Mouse (Mus musculus) WW6 (cell line): ENCODE measurements at regions not wholly inside any gene's neighbourhood (a gene's known extent, or its start where the extent isn't known, plus 50 kb on each side); places are given as distances from the start of the nearest gene placed in this dataset.

Experiments used
- DNase-seq: peaks from one replicate; pipeline ENCODE4 v3.0.0-alpha.2; 2013; ENCODE audit warnings: low read depth, low spot score

DNA sequence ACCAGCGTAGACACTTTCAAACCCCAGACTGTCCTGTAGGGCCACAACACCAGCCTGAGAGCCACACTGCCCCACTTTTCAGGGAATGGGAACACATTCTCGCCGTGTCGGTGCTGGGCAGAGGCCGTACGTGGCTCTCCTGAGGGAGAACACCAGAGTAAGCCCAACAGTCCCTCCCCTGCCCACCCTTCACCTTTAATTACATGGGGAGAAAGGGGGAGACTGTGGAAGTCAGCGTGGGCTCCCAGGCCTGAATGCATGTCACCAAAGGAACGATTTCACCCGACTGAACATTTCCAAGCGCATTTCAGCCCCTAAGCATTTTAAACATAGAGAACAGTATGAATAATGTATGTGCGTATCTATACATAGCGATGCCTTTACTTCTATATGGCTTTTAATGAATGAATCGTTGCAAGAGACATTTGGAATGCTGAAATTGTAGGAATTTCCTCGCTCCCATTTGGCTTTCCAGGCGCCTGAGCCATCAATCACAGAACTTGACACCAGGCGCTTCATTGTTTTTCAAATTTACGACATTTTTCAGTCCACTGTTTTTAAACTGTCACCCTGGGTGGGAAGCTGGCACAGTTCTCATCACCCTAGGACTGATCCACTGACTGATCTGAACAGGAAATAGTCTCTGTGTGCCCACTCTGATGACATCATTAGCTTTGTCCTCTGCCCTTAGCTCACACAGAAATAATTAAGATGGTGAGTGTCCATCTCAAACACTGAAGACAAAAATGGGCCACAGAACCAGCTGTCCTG is 152.3 kb downstream of the Atp23 start:
- DNase-seq = no peak

DNA sequence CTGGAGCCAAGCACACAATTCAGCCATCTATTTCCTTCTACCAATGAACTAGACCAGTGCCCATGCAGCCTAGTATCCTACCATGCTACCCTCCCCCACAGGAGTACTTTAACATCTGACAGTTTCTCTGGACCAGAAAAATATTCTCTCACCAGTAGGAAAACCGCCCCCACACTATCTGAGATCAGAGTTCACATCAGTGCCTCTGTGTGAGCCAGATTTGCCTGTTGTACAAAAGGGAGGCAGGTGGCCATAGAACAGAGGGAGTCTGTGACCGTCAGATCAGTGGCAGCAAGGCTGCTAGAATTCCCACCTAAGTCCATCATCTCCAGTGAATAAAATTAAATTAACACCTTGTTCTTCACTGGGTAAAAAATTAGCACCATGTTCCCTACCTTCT is 166.5 kb downstream of the Atp23 start:
- DNase-seq = no peak

DNA sequence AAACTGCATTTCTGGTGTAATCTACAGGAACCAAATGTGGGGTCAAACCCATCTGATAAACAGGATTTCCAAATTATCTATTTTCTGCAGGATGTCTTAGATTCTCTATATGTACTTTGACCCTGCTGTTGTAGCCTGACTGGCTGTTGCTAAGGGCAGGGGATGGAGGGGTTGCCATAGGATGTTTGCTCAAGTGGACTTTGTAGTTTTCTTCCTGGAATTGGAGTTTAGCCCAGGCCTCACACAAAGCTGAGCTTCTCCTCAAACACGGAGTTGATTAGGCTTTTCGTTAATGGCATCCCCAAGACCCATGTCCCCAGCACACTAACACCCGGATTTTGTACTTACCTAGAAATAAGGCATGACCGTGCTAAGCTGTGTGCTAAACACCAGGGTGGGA is 173.3 kb downstream of the Atp23 start:
- no peak for DNase-seq

DNA sequence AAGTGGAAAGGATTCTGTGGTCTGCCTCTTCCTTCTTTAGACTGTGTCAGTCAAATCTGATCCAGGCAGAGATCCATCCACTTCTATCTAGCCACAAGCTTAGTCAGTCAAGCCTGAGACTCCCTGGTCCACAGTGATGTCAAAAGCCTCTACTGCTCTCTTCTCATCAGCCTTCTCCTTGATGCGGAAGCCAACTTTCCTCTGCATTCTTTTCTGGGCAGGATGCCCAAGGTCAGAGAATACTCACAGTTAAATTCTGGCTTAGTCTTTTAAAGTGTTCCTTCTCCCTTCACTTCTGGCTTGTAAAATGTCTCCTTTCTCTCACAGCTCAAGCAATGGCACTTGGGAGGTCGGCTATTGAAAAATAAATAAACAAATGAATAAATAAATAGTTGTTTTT is 183.2 kb downstream of the Atp23 start:
- DNase-seq = no peak

DNA sequence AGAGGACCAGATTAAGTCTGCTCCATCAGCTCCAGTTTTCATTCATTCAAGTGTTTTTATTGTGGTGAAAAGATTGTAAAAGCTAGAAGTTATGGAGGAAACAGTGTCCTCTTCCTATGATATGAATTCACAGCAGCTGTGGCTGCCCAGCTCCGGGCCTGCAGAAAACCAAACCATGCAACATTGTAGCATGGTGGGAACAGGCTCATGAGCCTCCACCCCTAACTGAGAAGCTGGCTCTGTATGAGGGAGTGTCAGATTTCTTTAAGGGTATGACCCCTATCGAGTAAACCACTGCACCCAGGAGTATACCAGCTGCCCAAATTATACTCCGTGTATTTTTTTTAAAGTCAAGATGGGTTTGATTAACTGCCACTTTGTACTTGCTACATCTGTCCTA is 189.4 kb downstream of the Atp23 start:
- DNase-seq = no peak

DNA sequence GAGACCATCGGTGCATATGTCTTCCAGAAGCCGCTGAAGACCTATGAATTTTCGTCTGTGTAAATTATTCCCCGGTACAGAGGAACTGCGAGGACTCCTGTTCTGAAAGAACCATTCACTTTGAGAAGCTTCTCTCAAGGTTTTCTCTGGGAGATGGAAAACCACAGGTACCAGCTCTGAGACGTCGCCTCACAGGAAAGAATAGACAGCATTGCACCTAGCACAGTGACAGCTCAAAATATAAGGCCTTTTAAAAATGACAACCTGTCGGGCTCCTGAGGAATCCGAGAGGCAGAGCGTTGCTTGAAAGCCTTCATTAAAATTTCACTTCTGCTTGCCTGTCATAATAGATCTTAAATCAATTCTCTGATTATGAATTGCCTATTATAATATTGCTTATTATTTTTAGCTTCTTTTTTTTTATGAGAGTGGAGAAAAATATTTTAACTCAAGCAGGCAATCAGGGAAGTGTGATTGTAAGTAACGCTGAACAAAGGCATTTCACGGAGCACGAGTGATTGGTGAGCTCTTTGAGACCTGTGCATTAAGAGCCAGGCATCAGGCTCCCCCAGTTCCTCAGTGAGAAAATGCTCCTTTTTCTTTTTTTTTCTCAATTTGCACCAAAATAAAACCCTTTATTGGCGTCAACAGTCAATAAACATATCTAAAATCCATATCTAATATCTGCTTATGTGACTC is 191.8 kb downstream of the Atp23 start:
- DNase-seq = no peak

DNA sequence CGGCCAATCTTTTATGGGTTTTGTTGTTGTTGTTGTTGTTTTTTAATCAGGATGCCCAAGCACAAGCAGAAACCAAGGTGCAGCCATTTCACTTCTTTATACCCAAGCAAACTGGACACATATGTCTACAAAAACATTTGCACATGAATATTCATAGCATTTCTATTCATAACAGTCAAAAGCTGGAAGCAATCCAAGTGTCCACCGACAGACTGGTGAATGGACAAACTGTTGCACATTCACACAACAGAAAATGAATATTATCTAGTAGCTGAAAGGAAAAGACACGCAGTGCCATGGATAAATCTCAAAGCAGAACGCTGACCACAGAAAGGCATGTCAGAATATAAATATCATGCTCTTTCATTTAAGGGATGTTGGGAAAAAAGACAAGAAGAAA is 192.4 kb downstream of the Atp23 start:
- no peak for DNase-seq

DNA sequence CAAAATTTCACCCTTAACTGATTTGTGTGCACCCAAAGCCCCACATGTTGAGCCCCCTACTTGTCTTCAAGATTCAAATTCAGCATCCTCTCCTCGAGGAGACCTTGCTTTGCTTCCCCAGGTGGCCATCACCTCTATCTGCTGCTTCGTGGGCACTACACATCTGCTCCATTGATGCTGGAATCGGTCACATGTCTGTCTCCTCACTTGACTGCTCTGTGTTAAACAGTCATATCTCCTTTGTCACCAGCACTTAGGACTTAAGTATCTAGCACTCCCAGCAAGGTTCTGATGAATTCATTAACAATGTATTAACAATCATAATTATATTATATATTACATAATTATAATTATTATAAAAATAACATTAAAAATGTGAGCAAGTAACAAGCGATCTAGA is 192.9 kb downstream of the Atp23 start:
- no peak for DNase-seq

DNA sequence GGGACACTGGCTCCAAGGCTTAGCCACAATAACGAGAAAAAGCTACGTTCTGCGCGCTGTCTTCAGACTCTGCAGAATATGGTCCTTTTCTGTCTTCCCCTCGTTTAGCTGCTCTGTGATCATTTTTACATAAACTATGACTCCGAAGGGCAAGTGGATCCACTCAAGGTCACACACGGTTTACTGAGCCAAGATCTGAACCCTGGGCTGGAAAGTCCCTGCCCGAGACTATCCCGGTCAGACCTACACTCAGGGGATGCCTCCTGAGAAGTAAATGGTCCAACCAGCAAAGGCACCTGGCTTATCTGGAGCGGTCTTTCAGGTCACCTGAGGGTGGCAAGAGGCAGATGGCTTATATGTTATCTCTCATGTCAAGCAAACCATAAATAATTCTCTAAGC is 204.1 kb downstream of the Atp23 start:
- no peak for DNase-seq

DNA sequence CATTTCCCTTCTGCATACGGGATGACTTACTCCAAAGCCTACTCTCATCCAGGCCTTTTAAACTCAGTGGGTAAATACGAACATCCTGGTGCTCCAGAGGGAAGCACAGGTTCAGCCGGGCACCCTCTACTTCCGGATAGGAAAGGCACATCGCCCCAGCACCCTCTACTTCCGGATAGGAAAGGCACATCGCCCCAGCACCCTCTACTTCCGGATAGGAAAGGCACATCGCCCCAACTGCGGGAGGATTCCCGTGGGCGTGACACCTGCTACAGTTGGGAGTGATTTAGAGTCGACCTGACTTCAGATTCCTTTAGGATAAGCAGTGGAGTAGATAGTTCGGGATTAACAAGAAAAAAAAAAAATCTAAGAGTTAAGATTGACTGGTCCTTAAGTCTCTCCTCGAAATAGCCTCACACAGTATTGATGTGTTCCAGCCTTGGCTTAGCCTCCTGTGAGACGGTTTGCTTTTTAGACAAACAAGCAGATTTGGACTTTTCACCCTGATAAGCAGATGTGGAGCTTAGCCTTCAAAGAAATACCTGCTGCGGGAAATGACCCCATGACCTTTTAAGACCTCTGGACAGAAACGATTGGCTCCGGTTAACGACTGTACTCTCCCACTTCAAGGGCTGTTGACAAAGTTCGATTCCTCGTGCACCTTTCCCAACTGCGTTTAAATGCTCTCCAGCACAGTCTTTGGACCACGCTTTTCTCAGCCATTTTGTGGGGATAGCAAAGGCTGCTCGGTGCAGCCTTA is 210.1 kb downstream of the Atp23 start:
- DNase-seq = no peak

DNA sequence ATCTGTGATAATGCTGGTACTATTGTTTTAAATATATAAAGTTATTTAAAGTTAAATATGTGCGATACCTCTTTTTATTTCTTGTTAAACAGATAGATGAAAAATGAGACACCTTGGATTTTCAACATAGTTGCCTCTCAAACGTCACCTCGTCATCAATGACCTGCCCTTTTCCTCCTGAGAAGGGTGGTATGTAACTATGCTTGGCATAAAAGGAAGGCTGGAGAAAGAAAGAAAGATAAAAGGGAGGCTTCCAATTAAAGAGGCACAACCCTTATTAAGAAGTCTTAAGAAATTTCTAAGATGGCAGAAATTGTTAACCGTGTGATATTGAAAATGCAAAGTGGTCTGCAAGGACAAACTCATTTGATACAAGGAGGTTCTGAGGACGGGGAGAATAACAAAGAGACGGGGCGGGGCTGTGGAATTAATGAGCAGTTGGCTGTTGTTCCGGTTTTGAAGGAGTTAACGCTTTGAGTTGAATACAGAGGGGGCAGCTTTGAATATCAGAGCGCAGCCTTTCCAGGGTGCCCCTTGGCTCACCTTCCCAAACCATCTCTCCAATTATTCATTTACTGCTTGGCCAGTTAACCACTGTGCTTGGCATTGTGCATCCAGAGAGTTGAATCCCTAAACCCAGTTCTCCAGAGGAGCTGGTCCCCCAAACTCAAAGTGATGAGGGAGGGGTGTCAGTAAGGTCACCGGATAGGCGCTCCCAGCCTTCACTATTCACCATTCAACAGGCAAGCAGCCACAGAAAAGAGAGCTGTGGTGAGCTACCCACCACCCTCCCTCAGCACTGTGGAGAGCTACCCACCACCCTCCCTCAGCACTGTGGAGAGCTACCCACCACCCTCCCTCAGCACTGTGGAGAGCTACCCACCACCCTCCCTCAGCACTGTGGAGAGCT is 220.6 kb downstream of the Atp23 start:
- DNase-seq = no peak

DNA sequence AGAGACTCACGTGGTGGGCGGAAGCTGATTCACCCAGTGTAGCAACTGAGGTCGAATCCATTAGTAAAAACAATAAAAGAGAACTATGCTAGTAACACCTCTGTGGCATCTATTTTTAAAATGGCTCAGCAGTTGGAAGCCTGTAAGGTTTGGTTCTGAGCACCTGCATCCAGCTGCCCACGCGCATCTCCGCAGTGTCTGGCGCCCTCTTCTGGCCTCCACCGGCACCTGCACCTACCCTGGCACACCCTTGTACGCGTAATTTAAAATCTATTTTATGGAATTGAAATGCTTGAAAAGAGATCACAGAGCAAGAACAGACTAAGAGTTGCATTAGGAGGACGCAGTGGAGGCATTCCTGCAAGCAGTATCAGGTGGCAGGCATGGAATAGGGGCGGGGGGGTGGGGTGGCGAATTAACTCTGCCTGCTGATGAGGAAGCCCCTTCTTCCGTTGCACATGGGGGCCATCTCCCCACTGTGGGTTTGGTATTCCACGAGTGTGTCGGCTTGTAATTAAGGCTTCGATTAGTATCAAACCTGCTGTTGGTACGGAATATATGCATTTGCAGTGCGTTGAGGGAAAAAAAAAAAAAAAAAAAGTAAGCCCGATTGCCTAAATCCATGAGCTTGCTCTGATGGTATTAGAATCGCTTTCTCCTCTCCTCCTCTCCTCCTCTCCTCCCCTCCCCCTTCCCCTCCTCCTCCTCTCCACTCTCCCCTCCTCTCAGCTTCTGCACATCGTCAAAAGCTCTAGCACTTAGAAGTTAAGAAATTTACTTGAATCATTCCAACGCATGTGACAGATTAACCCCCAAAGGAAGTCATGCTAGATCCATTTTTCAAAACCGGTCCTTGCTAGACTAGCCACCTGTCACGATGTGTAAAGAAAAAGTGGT is 221.7 kb downstream of the Atp23 start:
- no peak for DNase-seq

DNA sequence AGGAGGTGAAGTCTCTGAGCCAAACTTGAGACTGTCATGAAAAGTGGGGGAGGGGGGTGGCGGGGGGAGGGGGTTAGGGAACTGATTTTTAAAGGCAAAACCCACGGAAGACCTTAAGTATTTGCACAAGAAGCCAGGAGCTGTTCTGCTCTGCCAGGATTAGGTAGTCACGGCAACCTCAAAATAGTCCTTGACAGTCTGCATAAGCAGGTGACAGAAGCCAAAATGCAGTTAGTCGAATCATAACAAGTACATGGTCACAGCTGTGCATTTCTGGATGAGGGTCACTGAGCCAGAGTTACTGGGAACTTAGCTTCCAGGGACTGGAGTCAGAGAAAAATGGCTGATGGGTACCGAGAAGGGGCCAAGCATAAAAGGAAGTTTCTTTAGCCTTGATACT is 227.7 kb downstream of the Atp23 start:
- DNase-seq = no peak

DNA sequence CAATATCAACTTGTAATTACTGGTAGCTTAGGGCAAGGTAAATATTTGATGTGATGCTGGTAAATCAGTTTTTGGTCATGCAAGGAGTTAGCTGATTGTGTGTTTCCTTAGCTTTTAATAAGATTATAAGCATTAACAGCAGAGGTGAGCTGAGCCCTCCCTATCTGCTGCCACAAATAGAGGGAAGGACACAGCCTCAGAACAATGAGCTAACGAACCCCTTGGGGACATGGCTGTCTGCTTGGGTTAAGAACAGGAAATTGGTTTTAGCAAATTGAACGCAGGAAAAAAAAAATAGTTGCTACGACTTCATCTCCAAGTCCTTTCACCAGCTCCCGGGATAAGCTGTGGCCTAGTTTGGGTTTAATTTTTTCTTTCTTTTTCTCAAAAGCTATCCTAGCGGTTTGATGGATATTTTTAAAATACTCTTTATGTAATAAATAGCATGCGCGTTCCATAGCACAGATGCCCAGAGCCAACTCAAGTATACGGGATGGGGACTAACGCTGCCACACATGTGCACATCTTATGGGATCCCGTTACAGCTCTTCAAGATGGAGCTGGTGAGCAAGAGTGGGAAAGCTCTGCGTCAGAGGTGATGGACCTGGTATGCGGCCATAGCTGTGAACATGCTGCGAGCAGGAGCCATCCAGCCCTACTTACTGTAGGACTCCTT is 236.6 kb downstream of the Atp23 start:
- DNase-seq = no peak

DNA sequence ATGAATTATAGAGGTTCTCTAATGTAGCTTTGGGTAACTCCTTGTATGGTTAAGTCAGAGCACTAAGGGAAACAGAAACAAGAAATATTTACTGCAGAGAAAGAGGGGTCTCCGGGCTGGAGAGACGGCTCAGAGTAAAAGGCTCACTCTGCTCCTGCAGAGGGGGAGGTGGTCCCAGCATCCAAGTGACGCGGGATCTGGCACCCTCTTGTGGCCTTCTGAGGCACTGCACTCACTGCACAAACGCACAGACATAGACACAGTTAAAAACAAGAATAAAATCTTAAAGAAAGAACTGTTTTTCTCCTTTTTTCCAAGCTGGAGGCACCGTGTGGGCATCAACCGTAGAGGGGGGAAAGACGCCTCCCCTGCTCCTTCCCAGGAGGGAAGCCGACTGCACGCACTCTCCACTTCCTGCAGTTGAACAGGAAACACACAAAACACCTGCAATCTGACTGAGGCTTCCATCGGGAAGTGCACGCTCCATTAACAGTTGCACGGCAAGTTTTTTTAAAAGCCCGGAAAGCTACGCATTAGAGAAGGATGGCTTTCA is 237.6 kb downstream of the Atp23 start:
- no peak for DNase-seq

DNA sequence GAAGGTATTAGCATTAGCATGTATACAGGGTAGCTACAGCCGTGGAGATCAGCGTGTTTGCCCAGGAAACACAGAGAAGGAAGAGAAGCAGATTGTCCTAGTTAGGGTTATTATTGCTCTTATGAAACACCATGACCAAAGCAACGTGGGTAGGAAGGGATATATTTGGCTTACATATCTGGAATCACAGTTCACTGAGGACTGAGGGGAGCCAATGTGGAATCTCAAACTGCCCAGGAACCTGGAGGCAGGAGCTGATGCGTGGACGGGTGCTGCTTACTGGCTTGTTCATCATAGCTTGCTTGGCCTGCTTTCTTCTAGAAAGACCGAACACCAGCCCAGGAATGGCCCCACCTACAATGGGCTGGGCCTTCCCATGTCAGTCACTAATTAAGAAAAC is 238.4 kb downstream of the Atp23 start:
- no peak for DNase-seq

DNA sequence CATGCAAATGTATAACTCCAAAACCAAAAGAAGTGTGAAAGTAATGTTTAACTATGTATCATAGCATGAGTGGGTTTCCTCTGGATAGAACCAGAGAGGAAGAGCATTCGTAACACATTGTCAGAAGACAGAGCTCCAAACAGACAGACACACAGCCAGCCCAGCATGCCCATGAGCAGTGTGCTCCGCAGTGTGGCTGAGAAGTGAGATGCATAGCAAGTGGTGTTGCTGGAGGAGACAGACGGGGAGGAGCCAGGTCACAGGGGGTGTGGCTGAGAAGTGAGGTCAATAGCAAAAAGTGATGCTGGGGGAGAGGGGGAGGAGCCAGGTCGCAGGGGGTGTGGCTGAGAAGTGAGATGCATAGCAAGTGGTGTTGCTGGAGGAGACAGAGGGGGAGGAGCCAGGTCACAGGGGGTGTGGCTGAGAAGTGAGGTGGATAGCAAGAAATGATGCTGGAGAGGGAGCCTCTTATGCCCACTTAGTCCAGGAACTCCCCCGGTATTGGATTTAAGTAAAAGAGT is 240.0 kb downstream of the Atp23 start:
- peak; percentile 49 for DNase-seq

DNA sequence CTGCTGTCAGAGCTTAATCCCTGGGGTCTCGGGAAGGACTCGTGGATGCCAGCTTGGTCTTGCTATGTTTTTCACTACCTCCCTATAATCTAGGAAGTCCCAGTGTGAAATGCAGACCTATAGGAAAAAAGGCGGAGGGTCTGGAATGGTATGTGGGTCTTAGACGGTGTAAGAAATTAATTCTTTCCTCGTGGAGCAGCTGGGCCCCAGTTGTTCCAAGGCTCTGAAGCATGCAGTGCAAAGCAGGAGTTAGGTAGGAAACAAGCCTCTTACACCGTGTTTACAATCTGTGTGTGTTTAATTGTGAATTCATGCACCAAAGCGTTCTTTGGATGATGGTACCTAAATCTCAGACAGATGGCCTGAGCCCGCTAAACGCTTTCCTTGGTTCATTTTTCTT is 241.1 kb downstream of the Atp23 start:
- DNase-seq = no peak

DNA sequence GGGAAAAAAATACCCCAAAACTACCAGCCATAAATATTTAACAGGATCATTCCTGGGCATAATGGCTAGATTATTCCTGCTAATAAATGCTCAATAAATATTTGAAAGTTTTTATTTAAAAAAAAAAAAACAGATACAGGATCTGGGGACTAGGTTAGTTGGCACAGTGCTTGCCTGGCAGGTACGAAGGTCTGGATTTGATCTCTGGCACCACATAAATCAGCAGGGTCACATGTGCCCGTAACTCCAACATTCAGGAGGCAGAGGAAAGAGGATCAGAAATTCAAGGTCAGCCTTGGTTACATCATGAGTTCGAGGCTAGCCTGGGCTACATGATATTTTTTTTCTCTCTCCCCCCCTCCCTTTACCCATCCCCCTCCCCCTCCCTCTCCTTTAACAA is 248.5 kb downstream of the Atp23 start:
- DNase-seq = no peak

DNA sequence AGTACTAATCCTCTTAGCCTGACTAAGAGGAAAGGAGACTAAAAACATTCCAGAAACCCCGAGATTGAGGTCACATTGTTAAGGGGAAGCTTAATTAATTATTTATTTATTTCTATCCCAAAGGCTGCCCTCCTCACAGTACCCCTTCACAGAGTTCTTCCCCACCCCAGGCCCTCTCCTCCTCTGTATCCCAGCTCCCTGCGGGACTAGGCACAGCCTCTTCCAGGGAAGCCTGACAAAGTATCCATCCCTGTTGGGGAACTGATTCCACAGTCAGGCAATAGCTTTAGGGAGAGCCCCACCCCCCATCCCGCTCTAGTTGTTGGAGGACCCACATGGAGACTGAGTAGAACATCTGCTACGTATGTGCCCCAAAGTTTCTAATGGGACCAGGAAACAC is 254.6 kb downstream of the Atp23 start:
- no peak for DNase-seq
